Mouse (Mus musculus): ENCODE results near the gene Vmn2r23. TPM values are rescaled to one million over a fixed set of nuclear protein-coding genes. Genes with fewer than 3 reads are reported as not detected.

Gene Vmn2r23
- 0.04 TPM for polyA plus RNA-seq (2017; shearing (Covaris generic))

GRCm38 (mm10) chr6:123702370-123702769 is at the start of gene Vmn2r23:
TSS of gene Vmn2r23 (plus strand) at chr6:123702670.

GRCm38 (mm10) chr6:123778579-123778978 is 76.1 kb downstream of the Vmn2r23 start, which contains the start of gene Vmn2r24:
TSS of gene Vmn2r24 (plus strand) at chr6:123778879.

Other genes starting within 250 kb of the Vmn2r23 start
- not detected for gene Vmn2r21, start 169.3 kb upstream of the Vmn2r23 start, polyA plus RNA-seq (2017; shearing (Covaris generic))
- gene Vmn2r22, start 51.9 kb upstream of the Vmn2r23 start, polyA plus RNA-seq (2017; shearing (Covaris generic)), result 0.05 TPM
- gene Vmn2r24, start 76.2 kb downstream of the Vmn2r23 start, polyA plus RNA-seq (2017; shearing (Covaris generic)), result 0.02 TPM
- gene Vmn2r25, start 150.8 kb downstream of the Vmn2r23 start, polyA plus RNA-seq (2017; shearing (Covaris generic)), result 0.06 TPM

Data from CD4-positive, CD25-positive, alpha-beta regulatory T cell (primary cell).